Mouse (Mus musculus) ES-E14 (cell line): ENCODE data around the gene Mras. TPM values are rescaled to one million over a fixed set of nuclear protein-coding genes. Genes with fewer than 3 reads are reported as not detected.
A peak's percentile ranks its signal among the peaks of the same experiment; 100 is the strongest.

Source experiments
- DNase-seq: peaks from one replicate; pipeline ENCODE4 v3.0.0-alpha.2; 2013; ENCODE audit warnings: low read depth, low spot score
- H3K27ac ChIP-seq: 2 replicates; pipeline ENCODE4 v1.5.1; 2012; ENCODE audit warnings: low read depth, mild to moderate bottlenecking, low read length, moderate library complexity, mixed read lengths; ENCODE audit not compliant: poor library complexity, insufficient read depth, severe bottlenecking
- H3K36me3 ChIP-seq: 2 replicates; pipeline ENCODE4 v1.6.1; 2012; ENCODE audit warnings: mild to moderate bottlenecking, low read length, moderate library complexity, mixed read lengths; ENCODE audit not compliant: control insufficient read depth, poor library complexity, insufficient read depth, severe bottlenecking
- H3K4me1 ChIP-seq, 2 experiments: fragments of 150-350 bp in 1 of 2; sonication (generic) in 1 of 2; 2 replicates each; pipeline ENCODE4 v1.6.1; 2012; ENCODE audit warnings: low read length in 2 of 2, mild to moderate bottlenecking in 1 of 2, mixed read lengths in 1 of 2; ENCODE audit not compliant: control insufficient read depth in 2 of 2, insufficient read depth in 2 of 2, poor library complexity in 1 of 2
- H3K4me3 ChIP-seq, 2 experiments: fragments of 150-350 bp in 1 of 2; sonication (generic) in 1 of 2; 2 replicates each; pipeline ENCODE4 v1.5.1; 2012; ENCODE audit warnings: low read length in 2 of 2, low read depth in 1 of 2, mild to moderate bottlenecking in 1 of 2, mixed read lengths in 1 of 2; ENCODE audit not compliant: insufficient read depth in 1 of 2, poor library complexity in 1 of 2, severe bottlenecking in 1 of 2
- H3K9ac ChIP-seq: 2 replicates; pipeline ENCODE4 v1.6.1; 2012; ENCODE audit warnings: low read depth, mild to moderate bottlenecking, low read length, mixed read lengths; ENCODE audit not compliant: poor library complexity, insufficient read depth, severe bottlenecking
- H3K9me3 ChIP-seq: fragments of 150-350 bp; sonication (generic); 2 replicates; pipeline ENCODE4 v1.6.1; 2012; ENCODE audit warnings: low read depth, mild to moderate bottlenecking, low read length; ENCODE audit not compliant: control insufficient read depth, insufficient read depth
- CHD2 ChIP-seq: IDR thresholded peaks from 2 replicates; pipeline ENCODE4 v1.6.1; 2014; ENCODE audit warnings: mild to moderate bottlenecking, low read depth, low read length, inconsistent platforms
- HCFC1 ChIP-seq: IDR thresholded peaks from 2 replicates; pipeline ENCODE4 v1.6.1; 2012; ENCODE audit warnings: low read length, inconsistent platforms, borderline replicate concordance; ENCODE audit not compliant: insufficient read depth
- MAFK ChIP-seq: IDR thresholded peaks from 2 replicates; pipeline ENCODE4 v1.6.1; 2014; ENCODE audit warnings: mild to moderate bottlenecking, low read depth, low read length, inconsistent platforms; ENCODE audit not compliant: insufficient read depth
- ZC3H11A ChIP-seq: IDR thresholded peaks from 2 replicates; pipeline ENCODE4 v1.6.1; 2012; ENCODE audit warnings: low read depth, mild to moderate bottlenecking, inconsistent platforms, low read length, borderline replicate concordance
- ZNF384 ChIP-seq: IDR thresholded peaks from 2 replicates; pipeline ENCODE4 v1.6.1; 2012; ENCODE audit warnings: low read depth, low read length, inconsistent platforms
- in situ Hi-C, 2 experiments: fragments of 600-800 bp; cut with MboI; formaldehyde crosslinking; loops; one replicate each; pipeline ENCODE4 v1.15.1; 2025; ENCODE audit warnings: low sequenced_read_pairs in 2 of 2, inconsistent platforms in 1 of 2; ENCODE audit not compliant: unreplicated experiment in 2 of 2
- total RNA-seq: library from RNA; depleted of rRNA; stranded (reverse); fragments of 300-350 nt; gene quantifications from 2 replicates; pipeline ENCODE4 v1.2.3, GENCODE M21; 2012

The Mras gene
- total RNA-seq, 1 experiment: 28.5 TPM

DNA sequence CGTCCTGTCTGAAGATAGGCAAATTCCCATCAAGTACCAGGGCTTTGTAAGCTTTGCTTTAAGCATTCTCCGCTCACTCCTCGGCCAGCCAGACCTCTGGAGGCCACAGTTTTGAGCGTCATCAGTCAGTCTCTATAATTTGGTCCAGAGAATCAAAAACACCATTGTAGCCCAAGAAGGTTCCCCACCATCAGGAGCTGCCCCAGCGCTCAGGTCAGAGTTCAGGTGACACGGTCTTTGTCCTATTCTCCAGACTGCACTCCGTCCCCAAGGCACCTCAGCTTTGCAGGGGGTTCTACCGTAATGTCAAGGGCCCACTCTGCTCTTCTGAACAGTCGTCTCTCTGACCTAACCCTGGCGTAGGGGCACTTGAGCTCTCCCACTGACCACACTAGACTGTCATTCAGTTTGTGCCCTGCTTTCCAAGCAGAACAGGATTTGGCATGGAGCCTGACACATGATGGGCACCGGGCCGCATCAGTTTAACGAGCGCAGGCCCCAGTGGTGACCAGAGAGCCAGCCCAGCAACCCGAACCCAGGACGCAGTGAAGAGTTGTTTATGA is 1.5 kb downstream of the Mras start:
- no peak for TF ChIP-seq MAFK
- no peak for TF ChIP-seq HCFC1
- TF ChIP-seq ZNF384: no peak
- TF ChIP-seq ZC3H11A: no peak
- TF ChIP-seq CHD2: no peak
- no peaks in the 10 kb centered on the region for H3K9me3 ChIP-seq
- in situ Hi-C loops: no loop called here
- H3K36me3 ChIP-seq: no peaks in the 10 kb centered on the region
- H3K4me1 ChIP-seq: peaks cover 8 to 12% of the 10 kb centered on the region in 2 experiments; a peak in 3 of 4 replicates
- peak overlapping the region; percentile 64 to 89 for H3K4me3 ChIP-seq
- peak overlapping the region; percentile 74; the same call in 1 of the 2 replicates for H3K9ac ChIP-seq
- no peak for DNase-seq
- H3K27ac ChIP-seq: no peak overlapping the region

DNA sequence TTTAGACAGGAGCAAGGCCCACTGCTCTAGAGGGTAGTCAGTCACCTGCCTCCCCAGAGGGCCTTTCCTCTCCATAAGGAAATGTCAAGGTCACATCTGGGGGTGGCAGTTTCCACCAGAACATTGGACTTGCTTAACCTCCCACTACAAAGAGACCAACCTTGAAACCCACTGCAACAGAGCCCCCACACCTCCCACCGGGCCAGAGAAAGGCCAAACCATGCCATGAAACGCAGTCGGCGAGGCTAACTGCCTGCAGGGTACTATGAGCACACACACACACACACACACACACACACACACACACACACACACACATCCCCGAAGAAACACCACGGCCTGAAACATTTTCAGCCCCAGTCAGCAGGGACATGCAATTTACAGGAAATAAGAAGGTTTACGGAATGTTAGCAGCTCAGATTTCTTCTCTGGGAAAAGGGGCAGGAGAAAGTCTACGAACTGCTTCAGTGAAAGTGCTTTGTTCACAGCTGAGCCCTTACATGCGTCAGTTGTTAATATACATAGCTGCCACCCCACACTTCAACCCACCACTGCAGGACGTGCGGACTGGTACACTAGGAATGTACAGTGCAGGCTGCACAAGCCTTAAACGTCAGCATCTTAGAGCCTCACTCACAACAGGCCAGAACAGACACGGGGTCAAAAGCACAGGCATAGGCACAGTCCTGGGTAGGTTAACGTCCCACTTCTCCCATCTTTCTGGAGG is 2.1 kb downstream of the Mras start:
- peaks cover 8 to 14% of the 10 kb centered on the region in 2 experiments; a peak in 3 of 4 replicates for H3K4me1 ChIP-seq
- H3K36me3 ChIP-seq: no peaks in the 10 kb centered on the region
- TF ChIP-seq HCFC1: no peak
- no peak for TF ChIP-seq ZNF384
- no peak for TF ChIP-seq ZC3H11A
- TF ChIP-seq CHD2: no peak
- peak overlapping the region in 1 of 2 experiments; percentile 89; a peak in 3 of 4 replicates for H3K4me3 ChIP-seq
- no peak overlapping the region for H3K27ac ChIP-seq
- in situ Hi-C loops: no loop called here
- no peak for DNase-seq
- H3K9ac ChIP-seq: no peak overlapping the region
- no peaks in the 10 kb centered on the region for H3K9me3 ChIP-seq

DNA sequence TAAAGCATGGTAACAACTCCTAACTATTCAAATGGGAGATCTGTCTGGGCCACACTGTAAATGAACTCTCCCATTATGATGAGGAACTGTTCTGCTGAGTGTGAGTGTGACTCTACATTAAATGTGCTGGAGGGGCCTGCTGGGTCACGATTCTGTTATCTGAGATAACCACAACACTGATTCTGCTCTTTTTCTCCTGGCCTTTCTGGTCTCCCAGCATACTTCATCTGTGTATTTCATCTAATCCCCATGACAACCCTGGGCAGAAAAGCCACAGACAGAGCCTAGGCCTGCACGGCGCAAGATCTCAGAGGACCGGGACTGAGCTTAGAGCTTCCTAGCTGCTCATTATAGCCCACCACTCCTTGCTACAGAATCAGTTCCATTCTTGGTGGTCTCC is 4.7 kb downstream of the Mras start:
- Histone ChIP-seq H3K9ac (no peak overlapping the region), H3K4me1 (peaks cover 15 to 18% of the 10 kb centered on the region in 2 experiments), H3K36me3 (no peaks in the 10 kb centered on the region), H3K4me3 (no peak overlapping the region), H3K9me3 (no peaks in the 10 kb centered on the region), H3K27ac (no peak overlapping the region)
- no peak for DNase-seq
- in situ Hi-C loops: no loop called here
- no peak for TF ChIP-seq ZC3H11A
- TF ChIP-seq CHD2: no peak
- TF ChIP-seq MAFK: no peak
- no peak for TF ChIP-seq HCFC1
- no peak for TF ChIP-seq ZNF384

DNA sequence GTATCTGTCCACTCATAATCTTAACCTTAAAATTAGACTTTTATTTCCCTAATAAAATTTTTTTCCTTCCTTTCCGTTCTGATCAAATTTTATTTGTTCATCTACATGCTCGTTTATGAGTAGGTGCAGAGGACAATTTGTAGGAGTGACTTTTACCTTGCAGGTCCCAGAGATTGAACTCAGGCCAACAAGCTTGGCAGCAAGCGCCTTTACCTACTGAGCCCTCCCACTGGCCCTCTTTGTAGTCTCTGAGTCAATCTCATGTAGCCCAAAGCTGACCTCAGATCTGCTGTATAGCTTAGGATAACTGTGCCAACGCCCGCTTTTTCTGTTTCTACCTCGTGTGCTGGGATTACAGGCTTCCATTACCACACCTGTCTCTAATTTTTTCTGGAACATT is 5.2 kb downstream of the Mras start:
- no peak for TF ChIP-seq ZNF384
- no peak for TF ChIP-seq CHD2
- no peak for TF ChIP-seq ZC3H11A
- TF ChIP-seq HCFC1: no peak
- no peak for TF ChIP-seq MAFK
- no peak for DNase-seq
- Histone ChIP-seq H3K36me3 (no peaks in the 10 kb centered on the region), H3K9ac (no peak overlapping the region), H3K4me3 (no peak overlapping the region), H3K9me3 (no peaks in the 10 kb centered on the region), H3K4me1 (peaks cover 15 to 18% of the 10 kb centered on the region in 2 experiments), H3K27ac (no peak overlapping the region)
- in situ Hi-C loops: no loop called here
